Mouse (Mus musculus) MEL (cell line): ENCODE measurements around the gene Tjp1.

ENCODE experiments used
- CTCF ChIP-seq, 3 experiments: IDR thresholded peaks in 2 of 3; conservative IDR thresholded peaks in 1 of 3; 2 replicates each; pipeline ENCODE4 v1.5.1; 2011 to 2012; ENCODE audit warnings: low read length in 3 of 3, low read depth in 2 of 3, mild to moderate bottlenecking in 2 of 3, improper control_type of control experiment in 1 of 3, inconsistent platforms in 1 of 3, mixed read lengths in 1 of 3, moderate library complexity in 1 of 3; ENCODE audit not compliant: control insufficient read depth in 1 of 3, insufficient read depth in 1 of 3, poor library complexity in 1 of 3, severe bottlenecking in 1 of 3
- POLR2A ChIP-seq, 2 experiments: IDR thresholded peaks; 2 replicates each; pipeline ENCODE4 v1.6.1; 2011 to 2012; ENCODE audit warnings: low read length in 2 of 2, mild to moderate bottlenecking in 2 of 2, control low read depth in 1 of 2, improper control_type of control experiment in 1 of 2, low read depth in 1 of 2, moderate library complexity in 1 of 2; ENCODE audit not compliant: control insufficient read depth in 1 of 2, insufficient read depth in 1 of 2, poor library complexity in 1 of 2
- POLR2AphosphoS2 ChIP-seq: IDR thresholded peaks from 2 replicates; pipeline ENCODE4 v1.6.1; 2011; ENCODE audit warnings: low read length, improper control_type of control experiment
- POLR2AphosphoS5 ChIP-seq: IDR thresholded peaks from 2 replicates; pipeline ENCODE4 v1.6.1; 2012; ENCODE audit warnings: low read depth, borderline replicate concordance, mild to moderate bottlenecking, inconsistent platforms, low read length, moderate library complexity, mixed read lengths
- ZKSCAN1 ChIP-seq: IDR thresholded peaks from 2 replicates; pipeline ENCODE4 v1.6.1; 2012; ENCODE audit warnings: low read depth, mild to moderate bottlenecking, inconsistent platforms, low read length, improper control_type of control experiment, moderate library complexity

- TF ChIP-seq POLR2AphosphoS2 (no peak), POLR2A (IDR thresholded peaks at IDR 0.05; ENCODE audit: control insufficient read depth in 1 of 2, insufficient read depth in 1 of 2, low read depth in 1 of 2, low read length in 2 of 2, poor library complexity in 1 of 2) (no peak), POLR2AphosphoS5 (no peak), CTCF (IDR thresholded peaks at IDR 0.05 in 2 of 3, conservative IDR thresholded peaks at IDR 0.05 in 1 of 3; ENCODE audit: control insufficient read depth in 1 of 3, insufficient read depth in 1 of 3, low read depth in 2 of 3, low read length in 3 of 3, poor library complexity in 1 of 3, severe bottlenecking in 1 of 3) (no peak), ZKSCAN1 (no peak)
Measured at GRCm38 (mm10) chr7:65282886-65283285, 244.7 kb downstream of the Tjp1 start.
